Mouse (Mus musculus) lung, postnatal 0 days (tissue): Measurements from ENCODE around the gene Ddo. TPM values are rescaled to one million over a fixed set of nuclear protein-coding genes. Genes with fewer than 3 reads are reported as not detected.

Experiments used
- ATAC-seq: fragments of 200-750 bp; cut with Nextera tagmentation; 2 replicates; pipeline ENCODE4 v1.8.0; 2017; ENCODE audit warnings: moderate library complexity
- DNase-seq: peaks from one replicate; pipeline ENCODE4 v3.0.0-alpha.2; 2016; ENCODE audit warnings: low spot score
- H3K27ac ChIP-seq: fragments of 300-500 bp; sonication (generic); 2 replicates; pipeline ENCODE4 v1.5.1; 2014; ENCODE audit warnings: antibody characterized with exemption, mild to moderate bottlenecking, low read length, mixed read lengths
- H3K27me3 ChIP-seq: fragments of 300-500 bp; sonication (generic); replicated peaks from 2 replicates; pipeline ENCODE4 v1.6.1; 2014; ENCODE audit warnings: low read length, mixed read lengths; ENCODE audit not compliant: insufficient read depth
- H3K36me3 ChIP-seq: fragments of 300-500 bp; sonication (generic); 2 replicates; pipeline ENCODE4 v1.6.1; 2014; ENCODE audit warnings: low read length, mixed read lengths; ENCODE audit not compliant: insufficient read depth
- H3K4me1 ChIP-seq: fragments of 300-500 bp; sonication (generic); 2 replicates; pipeline ENCODE4 v1.6.1; 2014; ENCODE audit warnings: antibody characterized with exemption, low read depth, low read length, mixed read lengths; ENCODE audit not compliant: insufficient read depth
- H3K4me2 ChIP-seq: fragments of 300-500 bp; sonication (generic); replicated peaks from 2 replicates; pipeline ENCODE4 v1.6.1; 2014; ENCODE audit warnings: low read depth, mild to moderate bottlenecking, low read length, moderate library complexity, mixed read lengths
- H3K4me3 ChIP-seq: fragments of 300-500 bp; sonication (generic); 2 replicates; pipeline ENCODE4 v1.5.1; 2014; ENCODE audit warnings: low read depth, low read length
- H3K9ac ChIP-seq: fragments of 300-500 bp; sonication (generic); replicated peaks from 2 replicates; pipeline ENCODE4 v1.6.1; 2014; ENCODE audit warnings: low read depth, mild to moderate bottlenecking
- H3K9me3 ChIP-seq: fragments of 300-500 bp; sonication (generic); 2 replicates; pipeline ENCODE4 v1.6.1; 2016; ENCODE audit warnings: low read length, mixed read lengths
- CTCF ChIP-seq: IDR thresholded peaks from 2 replicates; pipeline ENCODE4 v1.5.1; 2016; ENCODE audit warnings: antibody characterized with exemption, mild to moderate bottlenecking
- EP300 ChIP-seq: IDR thresholded peaks from 2 replicates; pipeline ENCODE4 v1.6.1; 2016; ENCODE audit warnings: antibody characterized with exemption, mild to moderate bottlenecking, control low read depth
- WGBS: fragments of 180-500 bp; shearing (Covaris S2); extraction: QIAGEN DNeasy Blood & Tissue Kit; methylation state at CpG from one replicate; pipeline ENCODE4 v1.1.7; 2014; 5-methylcytosine and 5-hydroxymethylcytosine counted together
- polyA plus RNA-seq: library from polyadenylated mRNA; unstranded; fragments of >200 nt; fragmentation: Nextera tagmentation; extraction: Ambion mirVana; gene quantifications from 2 replicates; pipeline ENCODE4 v1.2.1, GENCODE M21; 2015

Ddo gene
- polyA plus RNA-seq, 1 experiment from 2014 or later = 5.0 TPM

DNA sequence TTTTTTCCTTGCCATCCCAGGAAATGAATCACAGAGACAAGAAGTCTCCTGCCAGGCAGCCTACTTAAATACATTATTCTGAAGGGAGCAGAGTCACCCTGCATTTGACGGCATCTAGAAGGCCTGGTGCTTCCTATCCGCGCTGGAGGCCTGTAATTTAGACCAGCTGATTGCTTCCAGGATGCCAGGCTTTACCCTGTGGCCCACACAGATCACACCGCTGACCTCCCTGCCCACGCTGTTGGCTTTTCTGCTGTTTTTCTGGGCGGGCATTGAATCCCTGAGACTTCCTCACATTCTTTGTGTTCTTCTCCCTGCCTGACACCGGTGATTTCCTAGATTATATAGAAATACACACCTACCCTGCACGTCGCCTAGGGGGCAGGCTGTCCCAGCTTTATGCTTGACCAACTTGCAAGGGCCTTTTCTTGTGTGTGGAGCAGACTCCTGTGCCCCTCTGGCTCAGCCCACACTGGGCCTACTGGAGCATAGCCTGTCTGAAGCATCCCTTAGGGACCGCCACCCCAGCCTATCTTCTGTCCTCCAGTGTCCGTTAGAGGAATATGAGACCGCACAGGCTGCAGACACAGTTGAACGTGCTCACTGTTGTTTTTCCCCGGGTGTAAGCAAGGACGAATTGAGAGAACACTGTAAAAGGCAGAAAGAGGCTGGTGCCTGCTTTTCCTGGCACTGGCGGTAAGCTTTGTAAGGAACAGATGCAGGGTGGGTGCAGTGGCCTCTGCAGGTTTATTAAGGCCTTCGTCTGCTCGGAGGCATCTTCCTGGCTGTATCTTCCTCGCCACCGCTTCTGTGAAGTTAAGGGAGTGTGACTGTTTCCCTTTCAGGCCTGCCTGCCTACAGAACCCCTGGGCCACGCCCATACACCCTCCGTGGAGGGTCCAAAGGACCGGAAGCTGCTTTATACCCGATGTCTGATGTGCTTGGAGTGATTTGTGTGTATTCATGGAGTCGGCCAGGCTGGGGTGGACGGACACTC lies 9.3 kb downstream of the Ddo start:
- Histone ChIP-seq H3K4me3 (no peak overlapping the region), H3K9ac (no peak overlapping the region), H3K4me1 (no peaks in the 10 kb centered on the region), H3K27me3 (no peaks in the 10 kb centered on the region), H3K36me3 (no peaks in the 10 kb centered on the region), H3K9me3 (no peaks in the 10 kb centered on the region), H3K27ac (no peak overlapping the region), H3K4me2 (no peak overlapping the region)
- TF ChIP-seq EP300 (no peak), CTCF (no peak)
- DNase-seq = no peak
- 75% methylated on average over 26 of the region's 26 CpGs for WGBS
- no peak for ATAC-seq

DNA sequence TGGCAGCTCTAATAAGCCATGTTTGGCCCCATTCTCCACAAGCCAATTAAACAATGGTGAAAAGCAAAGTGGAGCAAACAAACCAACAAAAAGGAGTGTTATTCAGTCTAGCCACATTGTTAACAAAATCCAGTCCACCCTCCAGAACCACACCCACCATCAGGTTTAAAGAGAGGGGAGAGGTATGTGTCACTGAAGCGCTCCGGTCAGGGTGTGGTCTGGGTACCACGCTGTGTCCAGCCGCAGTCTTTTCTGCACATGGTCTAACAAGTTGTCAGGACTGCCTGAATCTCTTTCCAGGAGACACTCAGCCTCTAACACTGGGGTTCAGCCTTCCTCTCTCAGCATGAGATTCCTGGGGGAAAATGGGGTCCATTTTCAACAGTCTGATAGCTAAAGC lies 10.6 kb downstream of the Ddo start:
- WGBS = 81% methylated on average over 4 of the region's 4 CpGs

GRCm38 (mm10) chr10:40641901-40642300 lies 12.1 kb downstream of the Ddo start:
- Histone ChIP-seq H3K4me1 (no peaks in the 10 kb centered on the region), H3K9ac (no peak overlapping the region), H3K27ac (no peak overlapping the region), H3K27me3 (no peaks in the 10 kb centered on the region), H3K36me3 (no peaks in the 10 kb centered on the region), H3K4me2 (no peak overlapping the region), H3K4me3 (no peak overlapping the region), H3K9me3 (no peaks in the 10 kb centered on the region)
- ATAC-seq (no peak), DNase-seq (no peak)
- TF ChIP-seq EP300 (no peak), CTCF (no peak)
- WGBS = 85% methylated on average over 7 of the region's 7 CpGs

More for the DNA sequence above, 10.6 kb downstream of the Ddo start:
- Histone ChIP-seq H3K4me1 (no peaks in the 10 kb centered on the region), H3K27me3 (no peaks in the 10 kb centered on the region), H3K9me3 (no peaks in the 10 kb centered on the region), H3K27ac (no peak overlapping the region), H3K36me3 (no peaks in the 10 kb centered on the region), H3K9ac (no peak overlapping the region), H3K4me3 (no peak overlapping the region), H3K4me2 (no peak overlapping the region)
- no peak for DNase-seq
- TF ChIP-seq EP300 (no peak), CTCF (no peak)
- no peak for ATAC-seq

DNA sequence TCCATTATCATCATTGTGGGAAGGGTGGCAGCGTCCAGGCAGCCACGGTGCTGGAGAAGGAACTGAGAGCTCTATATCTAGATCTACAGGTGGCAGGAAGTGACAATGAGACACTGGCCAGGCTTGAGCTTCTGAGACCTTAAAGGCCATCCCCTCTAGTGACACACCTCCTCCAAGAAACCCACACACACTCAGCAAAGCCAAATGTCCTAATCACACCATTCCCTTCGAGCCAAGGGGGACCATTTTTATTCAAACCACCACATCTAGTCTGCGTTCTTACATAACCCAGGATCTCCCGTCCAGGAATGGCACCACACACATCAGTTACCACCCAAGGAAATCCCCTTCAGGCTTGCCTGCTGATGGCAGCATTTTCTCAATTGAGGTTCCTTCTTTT lies 13.3 kb downstream of the Ddo start:
- H3K9me3 ChIP-seq = no peaks in the 10 kb centered on the region

GRCm38 (mm10) chr10:40644456-40644855 lies 14.6 kb downstream of the Ddo start:
- DNase-seq (peak; percentile 64), ATAC-seq (peak; percentile 77)
- Histone ChIP-seq H3K27ac (no peak overlapping the region), H3K27me3 (no peaks in the 10 kb centered on the region), H3K9ac (no peak overlapping the region), H3K4me2 (no peak overlapping the region), H3K36me3 (no peaks in the 10 kb centered on the region), H3K4me1 (no peaks in the 10 kb centered on the region), H3K4me3 (no peak overlapping the region), H3K9me3 (no peaks in the 10 kb centered on the region)
- WGBS = 30% methylated on average over 9 of the region's 9 CpGs
- no peak for TF ChIP-seq EP300
- peak; percentile 23 for TF ChIP-seq CTCF

More for the DNA sequence above, 13.3 kb downstream of the Ddo start:
- Histone ChIP-seq H3K27ac (no peak overlapping the region), H3K36me3 (no peaks in the 10 kb centered on the region), H3K4me3 (no peak overlapping the region), H3K27me3 (no peaks in the 10 kb centered on the region), H3K9ac (no peak overlapping the region), H3K4me2 (no peak overlapping the region), H3K4me1 (no peaks in the 10 kb centered on the region)
- ATAC-seq (no peak), DNase-seq (no peak)
- 76% methylated on average over 5 of the region's 5 CpGs for WGBS
- TF ChIP-seq CTCF = no peak
- TF ChIP-seq EP300 = no peak

- H3K27me3 ChIP-seq = no peaks in the 10 kb centered on the region
- TF ChIP-seq CTCF = no peak
- TF ChIP-seq EP300 = no peak
- H3K4me1 ChIP-seq = no peaks in the 10 kb centered on the region
- no peak overlapping the region for H3K4me3 ChIP-seq
- H3K9ac ChIP-seq = no peak overlapping the region
- H3K27ac ChIP-seq = no peak overlapping the region
- H3K36me3 ChIP-seq = no peaks in the 10 kb centered on the region
- no peak overlapping the region for H3K4me2 ChIP-seq
- 72% methylated on average over 1 of the region's 1 CpGs for WGBS
- ATAC-seq = no peak
- H3K9me3 ChIP-seq = no peaks in the 10 kb centered on the region
- DNase-seq = no peak
These were observed 15.5 kb downstream of the Ddo start for GRCm38 (mm10) chr10:40645346-40645745.
